Mouse (Mus musculus): Measurements from ENCODE around the gene Rtf2. TPM values are rescaled to one million over a fixed set of nuclear protein-coding genes. Genes with fewer than 3 reads are reported as not detected.

The Rtf2 gene
- polyA plus RNA-seq, 1 experiment: 40.9 TPM

DNA sequence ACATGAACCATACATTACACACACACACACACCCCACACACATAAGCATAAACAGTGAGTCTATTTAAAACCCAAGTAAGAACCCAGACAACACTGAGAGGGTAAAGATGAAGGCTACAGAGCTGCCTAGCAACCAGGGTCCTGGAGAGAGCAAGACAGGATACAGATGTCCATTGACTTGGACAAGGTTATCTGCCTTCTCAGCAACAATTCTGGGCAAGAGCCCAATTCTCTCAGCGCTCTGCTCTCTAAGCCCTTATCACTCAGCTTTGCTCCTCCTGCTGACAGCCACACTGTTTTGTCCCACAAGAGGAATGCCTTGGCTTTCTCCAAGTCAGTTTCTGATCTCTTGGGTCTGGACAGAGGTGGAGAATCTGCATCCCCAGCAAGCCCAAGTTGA, 9.7 kb upstream of the Rtf2 start:
- Histone ChIP-seq H3K4me1 (ENCODE audit: control insufficient read depth, insufficient read depth, low read length) (no peaks in the 10 kb centered on the region), H3K27ac (ENCODE audit: insufficient read depth, low read length) (no peak overlapping the region), H3K4me3 (ENCODE audit: insufficient read depth, low read length) (no peak overlapping the region)
- TF ChIP-seq CTCF (IDR thresholded peaks at IDR 0.05; ENCODE audit: borderline replicate concordance, insufficient read depth, low read length) (no peak), POLR2A (IDR thresholded peaks at IDR 0.05; ENCODE audit: low read depth, low read length) (no peak)

DNA sequence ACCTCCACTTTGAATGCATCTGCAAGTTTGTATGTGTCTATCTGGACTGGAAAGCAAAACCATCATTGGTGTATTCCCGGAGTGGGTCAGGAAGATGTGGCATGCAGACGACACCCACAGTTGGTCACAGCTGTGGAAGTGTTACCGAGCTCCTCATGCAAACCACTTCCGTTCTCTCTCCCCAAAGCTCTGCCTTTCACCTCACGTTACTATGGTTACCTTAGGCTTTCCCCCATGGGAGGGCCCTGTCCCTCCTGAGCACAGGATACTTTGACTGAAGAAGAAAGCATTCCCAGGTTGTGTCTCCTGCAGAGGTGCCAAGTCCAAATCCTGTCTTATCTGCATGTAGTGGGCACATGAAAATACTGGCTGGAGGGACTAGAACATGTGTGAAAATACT, 6.6 kb upstream of the Rtf2 start:
- TF ChIP-seq POLR2A (IDR thresholded peaks at IDR 0.05; ENCODE audit: low read depth, low read length) (no peak), CTCF (IDR thresholded peaks at IDR 0.05; ENCODE audit: borderline replicate concordance, insufficient read depth, low read length) (no peak)
- Histone ChIP-seq H3K27ac (ENCODE audit: insufficient read depth, low read length) (no peak overlapping the region), H3K4me1 (ENCODE audit: control insufficient read depth, insufficient read depth, low read length) (no peaks in the 10 kb centered on the region), H3K4me3 (ENCODE audit: insufficient read depth, low read length) (no peak overlapping the region)

DNA sequence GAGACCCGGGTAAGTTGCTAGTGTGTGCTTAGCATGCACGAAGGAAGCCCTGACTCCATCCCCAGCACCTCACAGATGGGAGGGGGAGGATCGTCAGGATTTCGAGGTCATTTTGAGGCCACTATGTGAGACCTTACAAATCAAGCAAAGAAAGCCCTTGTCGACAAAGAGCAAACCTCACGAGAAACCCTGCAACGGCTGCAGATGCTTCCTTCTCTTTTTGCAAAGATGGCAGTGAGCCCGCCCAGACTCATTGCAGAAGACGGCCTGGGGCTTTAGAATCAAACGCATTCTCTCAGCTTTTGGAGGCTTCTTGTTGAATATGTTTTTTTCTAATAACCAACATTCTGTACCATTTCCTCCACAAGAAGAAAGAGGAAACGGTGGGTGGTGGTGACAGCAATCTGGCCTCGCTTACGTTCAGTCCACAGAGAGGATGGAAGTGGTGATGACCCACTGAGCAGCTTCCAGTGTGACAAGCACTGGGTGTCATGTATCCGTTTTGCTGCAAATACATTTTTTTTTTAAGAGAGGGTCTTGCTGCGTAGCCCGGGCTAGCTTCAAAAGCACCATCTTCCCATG, 2.9 kb upstream of the Rtf2 start:
- no peak for TF ChIP-seq CTCF (IDR thresholded peaks at IDR 0.05; ENCODE audit: borderline replicate concordance, insufficient read depth, low read length)
- no peak for TF ChIP-seq POLR2A (IDR thresholded peaks at IDR 0.05; ENCODE audit: low read depth, low read length)
- Histone ChIP-seq H3K4me1 (ENCODE audit: control insufficient read depth, insufficient read depth, low read length) (peaks cover 5% of the 10 kb centered on the region), H3K4me3 (ENCODE audit: insufficient read depth, low read length) (no peak overlapping the region), H3K27ac (ENCODE audit: insufficient read depth, low read length) (no peak overlapping the region)

DNA sequence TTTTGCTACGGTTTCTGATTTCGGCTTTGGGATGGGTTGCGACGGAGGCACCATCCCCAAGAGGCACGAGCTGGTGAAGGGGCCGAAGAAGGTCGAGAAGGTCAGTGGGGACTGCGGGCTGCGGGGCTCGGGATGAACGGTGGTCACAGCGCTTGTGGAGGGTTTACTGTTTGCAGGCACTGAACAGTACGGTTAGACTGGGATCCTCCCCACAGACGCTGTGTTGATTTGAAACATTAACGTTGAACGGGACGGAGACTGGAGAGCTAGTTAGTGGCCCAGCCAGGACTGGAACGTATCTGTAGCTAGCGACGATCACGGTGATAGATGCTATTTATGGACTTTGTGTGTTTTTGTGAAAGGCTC, 267 bp downstream of the Rtf2 start:
- H3K4me3 ChIP-seq (ENCODE audit: insufficient read depth, low read length): peak overlapping the region; percentile 94
- H3K4me1 ChIP-seq (ENCODE audit: control insufficient read depth, insufficient read depth, low read length): peaks cover 5% of the 10 kb centered on the region
- TF ChIP-seq POLR2A (IDR thresholded peaks at IDR 0.05; ENCODE audit: low read depth, low read length) (no peak), CTCF (IDR thresholded peaks at IDR 0.05; ENCODE audit: borderline replicate concordance, insufficient read depth, low read length) (no peak)
- no peak overlapping the region for H3K27ac ChIP-seq (ENCODE audit: insufficient read depth, low read length)

DNA sequence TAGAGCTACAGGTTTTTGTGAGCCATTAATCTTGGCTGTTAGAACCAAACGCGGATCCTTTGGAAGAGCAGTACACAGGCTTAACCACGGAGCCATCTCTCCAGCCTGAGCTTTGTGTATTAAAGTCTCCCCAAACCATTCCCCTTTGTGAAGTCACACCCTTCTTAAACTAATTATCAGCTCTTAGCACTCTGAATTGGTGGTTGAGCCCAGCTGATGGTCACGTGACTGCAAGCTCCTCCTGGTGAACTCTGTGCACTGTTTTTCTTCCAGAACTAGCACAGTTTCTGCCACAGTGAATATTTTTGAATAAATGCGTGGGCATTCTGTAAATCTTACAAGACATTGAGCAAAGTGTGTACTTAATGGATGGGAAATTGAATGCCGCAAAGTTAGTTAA, 820 bp downstream of the Rtf2 start:
- peak overlapping the region; percentile 94 for H3K4me3 ChIP-seq (ENCODE audit: insufficient read depth, low read length)
- H3K27ac ChIP-seq (ENCODE audit: insufficient read depth, low read length): no peak overlapping the region
- H3K4me1 ChIP-seq (ENCODE audit: control insufficient read depth, insufficient read depth, low read length): peaks cover 5% of the 10 kb centered on the region
- no peak for TF ChIP-seq POLR2A (IDR thresholded peaks at IDR 0.05; ENCODE audit: low read depth, low read length)
- TF ChIP-seq CTCF (IDR thresholded peaks at IDR 0.05; ENCODE audit: borderline replicate concordance, insufficient read depth, low read length): no peak

DNA sequence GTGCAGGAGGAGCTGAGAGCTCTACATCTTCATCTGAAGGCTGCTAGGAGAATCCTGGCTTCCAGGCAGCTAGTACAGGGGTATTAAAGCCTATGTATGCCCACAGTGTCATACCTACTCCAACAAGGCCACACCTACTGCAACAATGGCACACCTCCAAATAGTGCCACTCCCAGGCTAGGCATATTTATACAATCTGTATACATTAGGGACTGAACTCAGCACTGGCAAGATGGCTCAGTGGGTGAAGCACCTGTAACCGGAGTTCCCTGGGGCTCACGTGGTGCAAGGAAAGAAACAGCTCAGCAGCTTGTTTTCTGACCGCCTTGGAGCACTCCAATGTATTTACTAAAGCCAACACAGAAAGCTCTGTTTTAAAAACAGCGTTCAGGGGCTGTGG, 5.3 kb downstream of the Rtf2 start:
- no peak for TF ChIP-seq CTCF (IDR thresholded peaks at IDR 0.05; ENCODE audit: borderline replicate concordance, insufficient read depth, low read length)
- Histone ChIP-seq H3K27ac (ENCODE audit: insufficient read depth, low read length) (no peak overlapping the region), H3K4me1 (ENCODE audit: control insufficient read depth, insufficient read depth, low read length) (peaks cover 2% of the 10 kb centered on the region), H3K4me3 (ENCODE audit: insufficient read depth, low read length) (no peak overlapping the region)

DNA sequence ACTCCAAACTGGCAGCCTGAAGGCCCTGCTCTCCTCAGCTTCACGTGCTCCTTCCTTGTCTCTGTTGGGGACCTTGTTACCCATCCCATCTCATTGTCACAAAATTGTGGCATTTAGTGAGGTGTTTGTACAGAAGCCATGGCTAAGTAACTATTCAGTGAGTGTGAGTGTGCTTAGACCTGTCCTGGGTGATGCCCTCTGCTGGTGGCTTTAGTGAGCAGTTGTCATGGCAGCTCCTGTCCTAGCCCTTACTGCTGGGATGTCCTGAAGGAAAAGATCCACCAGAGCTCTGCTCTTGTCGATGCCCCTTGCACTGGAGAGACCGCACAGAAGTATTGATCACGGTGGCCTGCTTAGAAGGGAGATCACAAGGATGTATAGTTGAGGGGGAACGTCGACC, 7.0 kb downstream of the Rtf2 start:
- no peak overlapping the region for H3K4me3 ChIP-seq (ENCODE audit: insufficient read depth, low read length)
- TF ChIP-seq CTCF (IDR thresholded peaks at IDR 0.05; ENCODE audit: borderline replicate concordance, insufficient read depth, low read length) (peak; percentile 61; the same call in 1 of the 2 replicates), POLR2A (IDR thresholded peaks at IDR 0.05; ENCODE audit: low read depth, low read length) (no peak)
- no peak overlapping the region for H3K27ac ChIP-seq (ENCODE audit: insufficient read depth, low read length)
- H3K4me1 ChIP-seq (ENCODE audit: control insufficient read depth, insufficient read depth, low read length): no peaks in the 10 kb centered on the region

DNA sequence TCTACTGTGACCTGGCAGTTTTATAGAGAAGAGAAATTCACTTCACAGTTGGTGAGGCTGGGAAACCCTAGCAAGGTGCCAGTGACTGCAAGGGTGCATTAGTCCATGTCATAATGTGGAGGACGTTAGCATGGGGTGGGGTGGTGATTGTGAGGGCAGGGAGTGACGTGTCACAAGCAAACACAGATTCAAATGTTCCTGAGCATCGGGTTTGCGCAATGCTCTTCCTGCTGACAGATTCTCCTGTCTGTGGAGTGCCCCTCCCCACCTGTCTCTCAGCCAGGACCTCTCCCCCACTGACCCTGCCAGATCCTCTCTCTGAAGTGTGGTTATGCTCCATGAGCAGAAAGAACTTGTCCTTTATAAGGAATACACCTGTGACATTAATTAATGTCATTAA, 8.0 kb downstream of the Rtf2 start:
- TF ChIP-seq CTCF (IDR thresholded peaks at IDR 0.05; ENCODE audit: borderline replicate concordance, insufficient read depth, low read length) (no peak), POLR2A (IDR thresholded peaks at IDR 0.05; ENCODE audit: low read depth, low read length) (no peak)
- Histone ChIP-seq H3K27ac (ENCODE audit: insufficient read depth, low read length) (no peak overlapping the region), H3K4me3 (ENCODE audit: insufficient read depth, low read length) (no peak overlapping the region), H3K4me1 (ENCODE audit: control insufficient read depth, insufficient read depth, low read length) (no peaks in the 10 kb centered on the region)

DNA sequence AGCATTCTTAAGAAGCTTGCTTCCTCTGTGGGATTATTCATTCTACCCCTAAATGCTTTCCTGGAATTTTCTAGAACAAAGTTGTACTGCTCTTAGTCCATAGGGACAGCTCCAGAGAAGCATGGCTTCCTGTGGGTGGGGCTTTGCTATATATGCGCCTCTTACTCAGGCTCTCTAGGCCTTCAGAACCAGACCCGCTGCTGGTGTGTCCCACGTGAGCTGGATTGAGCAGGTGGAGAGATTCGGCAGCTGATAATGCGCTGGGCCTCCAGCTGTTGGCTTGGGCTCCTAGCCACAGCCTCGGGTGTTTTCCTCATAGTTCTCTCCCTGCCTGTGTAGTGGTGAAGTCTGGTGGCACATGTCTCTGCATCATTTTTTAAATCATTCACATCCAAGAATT, 10.3 kb downstream of the Rtf2 start:
- no peak for TF ChIP-seq POLR2A (IDR thresholded peaks at IDR 0.05; ENCODE audit: low read depth, low read length)
- TF ChIP-seq CTCF (IDR thresholded peaks at IDR 0.05; ENCODE audit: borderline replicate concordance, insufficient read depth, low read length): no peak
- Histone ChIP-seq H3K4me3 (ENCODE audit: insufficient read depth, low read length) (no peak overlapping the region), H3K27ac (ENCODE audit: insufficient read depth, low read length) (no peak overlapping the region), H3K4me1 (ENCODE audit: control insufficient read depth, insufficient read depth, low read length) (no peaks in the 10 kb centered on the region)

DNA sequence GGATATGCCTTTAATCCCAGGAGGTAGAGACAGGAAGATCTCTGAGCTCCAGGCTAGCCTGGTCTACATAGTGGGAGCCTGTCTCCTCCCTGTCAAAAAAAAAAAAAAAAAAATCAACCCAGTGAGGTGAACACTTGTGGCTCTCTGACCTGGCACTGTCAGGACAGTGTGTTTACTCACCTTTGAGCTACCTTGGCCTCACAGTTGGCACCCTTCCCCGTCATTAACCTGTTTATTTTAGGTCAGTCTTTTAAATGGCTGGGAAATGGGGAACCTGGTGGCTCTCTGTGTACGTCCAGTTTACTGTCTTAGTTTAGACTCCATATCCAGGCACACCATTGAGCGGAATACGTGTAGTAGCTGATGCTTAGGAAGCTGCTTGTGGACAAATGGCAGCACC, 11.7 kb downstream of the Rtf2 start:
- Histone ChIP-seq H3K4me3 (ENCODE audit: insufficient read depth, low read length) (no peak overlapping the region), H3K4me1 (ENCODE audit: control insufficient read depth, insufficient read depth, low read length) (no peaks in the 10 kb centered on the region), H3K27ac (ENCODE audit: insufficient read depth, low read length) (no peak overlapping the region)
- TF ChIP-seq POLR2A (IDR thresholded peaks at IDR 0.05; ENCODE audit: low read depth, low read length): no peak

DNA sequence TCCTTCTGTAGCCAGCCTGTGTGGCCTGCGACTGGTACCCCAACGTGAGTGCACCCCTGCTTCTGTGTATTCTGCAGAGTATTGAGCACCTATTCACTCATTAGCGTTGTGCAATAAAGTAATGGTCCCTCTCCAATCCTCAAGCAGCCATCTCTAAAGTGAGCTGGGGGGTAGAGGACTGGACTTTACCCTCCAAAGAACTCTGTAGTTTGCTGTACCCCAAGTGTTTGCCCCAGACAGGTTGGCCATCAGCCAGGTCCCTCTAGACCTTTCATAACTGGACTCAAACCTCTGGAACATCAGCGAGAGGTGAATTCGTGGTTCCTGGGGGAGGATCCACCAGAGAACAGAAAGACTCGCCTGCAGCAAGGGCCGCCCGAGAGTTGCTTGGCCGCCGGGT, 12.1 kb downstream of the Rtf2 start:
- H3K4me3 ChIP-seq (ENCODE audit: insufficient read depth, low read length): no peak overlapping the region
- no peak overlapping the region for H3K27ac ChIP-seq (ENCODE audit: insufficient read depth, low read length)
- H3K4me1 ChIP-seq (ENCODE audit: control insufficient read depth, insufficient read depth, low read length): no peaks in the 10 kb centered on the region
- no peak for TF ChIP-seq CTCF (IDR thresholded peaks at IDR 0.05; ENCODE audit: borderline replicate concordance, insufficient read depth, low read length)
- no peak for TF ChIP-seq POLR2A (IDR thresholded peaks at IDR 0.05; ENCODE audit: low read depth, low read length)

All from embryonic fibroblast, embryonic 13.5 days (primary cell).